Mouse (Mus musculus) brown adipose tissue, adult 24 weeks (tissue): ENCODE results near the gene Tubb2a. TPM values are rescaled to one million over a fixed set of nuclear protein-coding genes. Genes with fewer than 3 reads are reported as not detected.

Experiments
- polyA plus RNA-seq: library from polyadenylated mRNA; stranded (reverse); fragments of >200 nt; gene quantifications from 2 replicates; pipeline ENCODE4 v1.2.4, GENCODE M21; 2012; ENCODE audit not compliant: missing spikeins, insufficient read depth, insufficient read length

Gene Tubb2a
- polyA plus RNA-seq, 1 experiment, result 21.2 TPM

Other genes with a start within 250 kb of the Tubb2a start
- gene Serpinb6e, start 234.6 kb downstream of the Tubb2a start, polyA plus RNA-seq, result not detected in 2 replicates
- gene Serpinb6c, start 172.3 kb downstream of the Tubb2a start, polyA plus RNA-seq, result not detected in 2 replicates
- gene Nqo2, start 113.3 kb downstream of the Tubb2a start, polyA plus RNA-seq, result 33.8 and 34.4 TPM in 2 replicates
- gene Ripk1, start 75.6 kb downstream of the Tubb2a start, polyA plus RNA-seq, result 7.0 and 11.0 TPM in 2 replicates
- 60.1 and 80.3 TPM in 2 replicates for gene Serpinb6a, start 75.2 kb downstream of the Tubb2a start, polyA plus RNA-seq
- gene Bphl, start 40.4 kb downstream of the Tubb2a start, polyA plus RNA-seq, result 97.8 and 143 TPM in 2 replicates
- gene Tubb2b, start 52.5 kb upstream of the Tubb2a start, polyA plus RNA-seq, result 1.0 and 1.7 TPM in 2 replicates
- 25.2 and 29.4 TPM in 2 replicates for gene Psmg4, start 85.0 kb upstream of the Tubb2a start, polyA plus RNA-seq